Mouse (Mus musculus): Measurements from ENCODE around the gene Foxe3. TPM values are rescaled to one million over a fixed set of nuclear protein-coding genes. Genes with fewer than 3 reads are reported as not detected.

Gene Foxe3
- total RNA-seq, 2 experiments from 2014 or later: not detected

GRCm38 (mm10) chr4:114924971-114925916 is 569 bp downstream of the Foxe3 start:
- intact Hi-C loops (cut with DNase I): no loop called here
- no peak for DNase-seq (ENCODE audit: low spot score in 2 of 2)

- DNase-seq (ENCODE audit: low spot score in 2 of 2): no peak
- intact Hi-C loops (cut with DNase I): loop anchor here (10.0 kb wide), 1 partner anchor 1018 kb away; the partner anchor contains the start of gene Dmbx1
These were observed 8.7 kb downstream of the Foxe3 start for GRCm38 (mm10) chr4:114917091-114917490.

GRCm38 (mm10) chr4:114916056-114916455 is 9.8 kb downstream of the Foxe3 start:
- intact Hi-C loops (cut with DNase I): loop anchor here (10.0 kb wide), 1 partner anchor 1019 kb away; the partner anchor contains the start of gene Dmbx1
- no peak for DNase-seq (ENCODE audit: low spot score in 2 of 2)

GRCm38 (mm10) chr4:114913594-114913962 is 12.2 kb downstream of the Foxe3 start:
- DNase-seq (ENCODE audit: low spot score in 2 of 2): peak; percentile 52 to 58
- intact Hi-C loops (cut with DNase I): loop anchor here (5.0 to 10.0 kb wide), 3 partner anchors 246 to 1021 kb away; partner anchors contain the start of gene Dmbx1

GRCm38 (mm10) chr4:114912705-114913593 is 12.9 kb downstream of the Foxe3 start:
- DNase-seq (ENCODE audit: low spot score in 2 of 2): no peak
- intact Hi-C loops (cut with DNase I): loop anchor here (5.0 to 10.0 kb wide), 3 partner anchors 246 to 1022 kb away; partner anchors contain the start of gene Dmbx1

- intact Hi-C loops (cut with DNase I): loop anchor here (5.0 to 10.0 kb wide), 3 partner anchors 243 to 1025 kb away; partner anchors contain the start of gene Dmbx1
- DNase-seq (ENCODE audit: low spot score in 2 of 2): no peak
These were observed 16.0 kb downstream of the Foxe3 start for GRCm38 (mm10) chr4:114909602-114910484.

GRCm38 (mm10) chr4:114908829-114909601 is 16.8 kb downstream of the Foxe3 start, which contains the start of gene Foxd2:
Gene Foxd2 (minus strand): TSS chr4:114908873.
- peak; percentile 20 to 59 for DNase-seq (ENCODE audit: low spot score in 2 of 2)
- intact Hi-C loops (cut with DNase I): no loop called here

GRCm38 (mm10) chr4:114907951-114908828 is 17.6 kb downstream of the Foxe3 start:
- no peak for DNase-seq (ENCODE audit: low spot score in 2 of 2)
- intact Hi-C loops (cut with DNase I): no loop called here

- intact Hi-C loops (cut with DNase I): no loop called here
- no peak for DNase-seq (ENCODE audit: low spot score in 2 of 2)
These were observed 18.5 kb downstream of the Foxe3 start for GRCm38 (mm10) chr4:114907056-114907917.

- DNase-seq (ENCODE audit: low spot score in 2 of 2): no peak
- intact Hi-C loops (cut with DNase I): no loop called here
These were observed 19.7 kb downstream of the Foxe3 start for GRCm38 (mm10) chr4:114905969-114906680.

GRCm38 (mm10) chr4:114905501-114905900 is 20.3 kb downstream of the Foxe3 start:
- DNase-seq (ENCODE audit: low spot score in 2 of 2): no peak
- intact Hi-C loops (cut with DNase I): no loop called here

GRCm38 (mm10) chr4:114903422-114903782 is 22.4 kb downstream of the Foxe3 start:
- intact Hi-C loops (cut with DNase I): loop anchor here (5.0 kb wide), 1 partner anchor 154 kb away; the partner anchor contains the start of gene Tal1
- no peak for DNase-seq (ENCODE audit: low spot score in 2 of 2)

GRCm38 (mm10) chr4:114902641-114903421 is 23.0 kb downstream of the Foxe3 start:
- no peak for DNase-seq (ENCODE audit: low spot score in 2 of 2)
- intact Hi-C loops (cut with DNase I): loop anchor here (5.0 kb wide), 1 partner anchor 154 kb away; the partner anchor contains the start of gene Tal1

- no peak for DNase-seq (ENCODE audit: low spot score in 2 of 2)
- intact Hi-C loops (cut with DNase I): loop anchor here (5.0 kb wide), 1 partner anchor 156 kb away; the partner anchor contains the start of gene Tal1
These were observed 24.0 kb downstream of the Foxe3 start for GRCm38 (mm10) chr4:114901643-114902351.

Measured in left cerebral cortex, postnatal 14 days (tissue).